Mouse (Mus musculus) adrenal gland, postnatal 36 days (tissue): ENCODE results near the gene Gm17093. TPM values are rescaled to one million over a fixed set of nuclear protein-coding genes. Genes with fewer than 3 reads are reported as not detected.
"Not testable (repeated sequence)": the region's sequence is repeated elsewhere in the genome, so short reads cannot be mapped to it uniquely, and the experiment has no call there.

Experiments
- DNase-seq, 2 experiments: peaks; one replicate each; pipeline ENCODE4 v3.0.0; 2021; ENCODE audit warnings: mixed read lengths in 1 of 2
- long read RNA-seq, 2 experiments: library from polyadenylated mRNA; stranded (forward); transcript quantifications; one replicate each; pipeline ENCODE4 v2.0.0; 2021; ENCODE audit warnings: borderline sequencing depth in 2 of 2
- total RNA-seq, 2 experiments: library from RNA; stranded (reverse); gene quantifications; 2 replicates each; pipeline ENCODE4 v1.2.3; 2021

Gene Gm17093
- not detected for total RNA-seq
- long read RNA-seq, experiment 1 = 0 reads
- long read RNA-seq, experiment 2 = 0 reads

DNA sequence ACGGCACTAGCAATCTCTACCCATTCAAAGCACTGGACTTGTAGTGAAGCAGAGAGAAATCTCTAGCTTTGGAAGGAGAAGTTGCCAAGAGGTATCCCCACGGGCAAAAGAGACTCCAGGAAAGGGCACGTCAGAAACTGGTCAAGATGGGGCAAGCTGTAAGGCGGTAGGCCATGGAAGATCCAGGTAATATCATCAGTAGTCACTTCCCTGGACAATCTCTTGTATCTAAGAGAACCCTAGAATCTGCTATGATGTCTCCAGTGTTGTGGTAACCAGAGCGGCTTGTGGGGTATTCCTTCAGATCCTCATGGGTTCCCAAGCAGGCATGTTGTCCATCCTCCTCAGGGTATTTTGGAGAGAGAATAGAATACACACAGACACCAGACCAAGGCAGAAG lies at the start of gene Gm17093:
Gene Gm17093, plus strand, starts transcription at position 301 of the 400 bp plus-strand sequence.
- DNase-seq = not testable (repeated sequence)

DNA sequence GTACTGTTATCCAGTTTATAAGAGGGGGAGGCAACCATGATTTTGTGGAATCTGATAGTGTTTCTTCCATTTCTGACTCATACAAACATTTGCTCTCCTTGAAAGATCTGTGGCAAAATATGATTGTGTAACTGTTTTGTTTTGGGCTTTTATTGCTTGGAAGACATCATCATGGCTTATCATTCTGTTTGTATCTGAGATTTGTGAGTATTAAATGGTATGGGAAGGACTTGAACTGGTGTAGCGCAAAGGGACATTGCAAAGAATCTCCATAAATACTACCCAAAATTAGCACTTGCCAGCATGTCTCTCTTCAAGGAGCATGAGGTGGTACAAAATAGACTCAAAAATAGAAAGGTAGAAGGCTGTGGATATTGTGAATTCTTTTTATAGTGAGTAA lies 25.9 kb upstream of the Gm17093 start, which contains the start of gene BC061237:
Gene BC061237, plus strand, starts transcription at position 301 of the 400 bp plus-strand sequence.
- DNase-seq = not testable (repeated sequence)

DNA sequence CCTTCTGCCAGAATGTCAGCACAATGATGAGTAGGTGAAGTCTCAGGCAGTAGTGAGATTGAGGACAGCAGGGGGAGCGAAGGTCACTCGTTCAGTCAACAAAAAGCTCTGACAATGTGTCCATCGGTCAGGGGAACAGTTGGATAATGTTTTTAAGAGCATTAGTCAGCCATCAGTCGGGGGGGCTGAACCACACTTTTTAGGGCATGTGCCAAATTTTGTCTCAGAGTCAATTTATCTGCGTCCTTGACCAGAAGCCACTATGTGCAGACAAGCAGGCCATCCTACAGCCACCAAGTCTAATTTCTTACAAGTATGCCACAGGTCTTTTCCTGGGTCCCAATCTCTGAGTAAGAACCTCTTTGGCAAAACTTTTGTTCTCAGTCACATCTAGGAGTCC lies 29.9 kb downstream of the Gm17093 start:
- peak; percentile 27 to 37 for DNase-seq

Other genes starting within 250 kb of the Gm17093 start
- not detected for gene Gm8220, start 232.7 kb upstream of the Gm17093 start, total RNA-seq
- gene Gm5930, start 179.7 kb upstream of the Gm17093 start, total RNA-seq = not detected
- not detected for gene Gm8229, start 152.9 kb upstream of the Gm17093 start, total RNA-seq
- not detected for gene Gm3371, start 107.6 kb upstream of the Gm17093 start, total RNA-seq
- not detected for gene Gm8232, start 84.6 kb upstream of the Gm17093 start, total RNA-seq
- gene BC061237, start 25.8 kb upstream of the Gm17093 start, total RNA-seq = not detected
- not detected for gene Gm8247, start 64.9 kb downstream of the Gm17093 start, total RNA-seq
- not detected for gene Gm5624, start 109.7 kb downstream of the Gm17093 start, total RNA-seq
- not detected for gene Gm8257, start 188.2 kb downstream of the Gm17093 start, total RNA-seq
- not detected for gene Gm8267, start 232.1 kb downstream of the Gm17093 start, total RNA-seq